Mouse (Mus musculus) neural tube, embryonic 14.5 days (tissue): Measurements from ENCODE around the gene Pbx4. TPM values are rescaled to one million over a fixed set of nuclear protein-coding genes. Genes with fewer than 3 reads are reported as not detected.

ENCODE experiments used
- ATAC-seq: fragments of 200-750 bp; cut with Nextera tagmentation; 2 replicates; pipeline ENCODE4 v1.8.0; 2017; ENCODE audit warnings: low read depth, mild to moderate bottlenecking, moderate TSS enrichment, moderate library complexity
- H3K27ac ChIP-seq: fragments of 300-500 bp; sonication (generic); 2 replicates; pipeline ENCODE4 v1.5.1; 2014; ENCODE audit warnings: low read depth, mild to moderate bottlenecking, control low read depth, low read length, moderate library complexity, mixed read lengths
- H3K27me3 ChIP-seq: fragments of 300-500 bp; sonication (generic); 2 replicates; pipeline ENCODE4 v1.6.1; 2014; ENCODE audit warnings: low read length; ENCODE audit not compliant: control insufficient read depth, insufficient read depth
- H3K36me3 ChIP-seq: fragments of 300-500 bp; sonication (generic); 2 replicates; pipeline ENCODE4 v1.6.1; 2014; ENCODE audit warnings: low read length, mixed read lengths; ENCODE audit not compliant: control insufficient read depth, insufficient read depth
- H3K4me1 ChIP-seq: fragments of 300-500 bp; sonication (generic); 2 replicates; pipeline ENCODE4 v1.6.1; 2014; ENCODE audit warnings: low read length; ENCODE audit not compliant: control insufficient read depth, insufficient read depth
- H3K4me2 ChIP-seq: fragments of 300-500 bp; sonication (generic); 2 replicates; pipeline ENCODE4 v1.6.1; 2014; ENCODE audit warnings: mild to moderate bottlenecking, low read depth, low read length, control low read depth
- H3K4me3 ChIP-seq: fragments of 300-500 bp; sonication (generic); 2 replicates; pipeline ENCODE4 v1.5.1; 2014; ENCODE audit warnings: low read depth, low read length, control low read depth, mixed read lengths
- H3K9ac ChIP-seq: fragments of 300-500 bp; sonication (generic); replicated peaks from 2 replicates; pipeline ENCODE4 v1.6.1; 2014; ENCODE audit warnings: low read depth, mild to moderate bottlenecking, control low read depth, low read length, mixed read lengths
- H3K9me3 ChIP-seq: fragments of 300-500 bp; sonication (generic); 2 replicates; pipeline ENCODE4 v1.6.1; 2016; ENCODE audit warnings: low read length; ENCODE audit not compliant: control insufficient read depth
- WGBS: fragments of 180-500 bp; shearing (Covaris S2); extraction: QIAGEN DNeasy Blood & Tissue Kit; methylation state at CpG from one replicate; pipeline ENCODE4 v1.1.7; 2014; 5-methylcytosine and 5-hydroxymethylcytosine counted together
- polyA plus RNA-seq: library from polyadenylated mRNA; unstranded; fragments of >200 nt; fragmentation: Nextera tagmentation; extraction: Ambion mirVana; gene quantifications from 2 replicates; pipeline ENCODE4 v1.2.1, GENCODE M21; 2014

The Pbx4 gene
- 61.0 and 74.5 TPM in 2 replicates for polyA plus RNA-seq

GRCm38 (mm10) chr8:69832298-69832853, at the start of gene Pbx4:
TSS of gene Pbx4 (plus strand) at chr8:69832491.
- peak within 1 kb of the TSS; percentile 70 for H3K4me3 ChIP-seq
- H3K27me3 ChIP-seq, result no peaks in the 10 kb centered on the region
- H3K36me3 ChIP-seq, result no peaks in the 10 kb centered on the region
- under 1% methylated on average over 37 of the region's 38 CpGs for WGBS
- H3K4me2 ChIP-seq, result peak within 1 kb of the TSS; percentile 75
- peak; percentile 98 for ATAC-seq
- H3K9ac ChIP-seq, result peak within 1 kb of the TSS; percentile 75
- no peaks in the 10 kb centered on the region for H3K4me1 ChIP-seq
- H3K9me3 ChIP-seq, result no peaks in the 10 kb centered on the region
- peak within 1 kb of the TSS; percentile 85 for H3K27ac ChIP-seq

GRCm38 (mm10) chr8:69789105-69789504, 43.2 kb upstream of the Pbx4 start:
- 92% methylated on average over 5 of the region's 5 CpGs for WGBS
- H3K36me3 ChIP-seq, result no peaks in the 10 kb centered on the region; the same call in 1 of the 2 replicates

GRCm38 (mm10) chr8:69789731-69790130, 42.6 kb upstream of the Pbx4 start:
- H3K36me3 ChIP-seq, result no peaks in the 10 kb centered on the region; the same call in 1 of the 2 replicates
- peak overlapping the region; percentile 90; the same call in 1 of the 2 replicates for H3K4me2 ChIP-seq
- ATAC-seq, result no peak
- no peak overlapping the region for H3K27ac ChIP-seq
- H3K9me3 ChIP-seq, result no peaks in the 10 kb centered on the region
- H3K9ac ChIP-seq, result no peak overlapping the region
- H3K4me3 ChIP-seq, result no peak overlapping the region
- H3K4me1 ChIP-seq, result peaks cover 13% of the 10 kb centered on the region
- no peaks in the 10 kb centered on the region for H3K27me3 ChIP-seq
- WGBS, result 81% methylated on average over 5 of the region's 5 CpGs

More at GRCm38 (mm10) chr8:69789105-69789504, 43.2 kb upstream of the Pbx4 start:
- no peaks in the 10 kb centered on the region for H3K27me3 ChIP-seq
- peaks cover 13% of the 10 kb centered on the region for H3K4me1 ChIP-seq
- no peak overlapping the region for H3K4me2 ChIP-seq
- ATAC-seq, result no peak
- no peaks in the 10 kb centered on the region for H3K9me3 ChIP-seq
- no peak overlapping the region for H3K27ac ChIP-seq
- no peak overlapping the region for H3K9ac ChIP-seq
- no peak overlapping the region for H3K4me3 ChIP-seq

- peaks cover 4% of the 10 kb centered on the region; the same call in 1 of the 2 replicates for H3K36me3 ChIP-seq
- peak overlapping the region; percentile 97 for H3K4me3 ChIP-seq
- H3K27me3 ChIP-seq, result no peaks in the 10 kb centered on the region
- peak overlapping the region; percentile 63; the same call in 1 of the 2 replicates for H3K27ac ChIP-seq
- H3K9ac ChIP-seq, result peak overlapping the region; percentile 89
- H3K4me2 ChIP-seq, result peak overlapping the region; percentile 90
- 26% methylated on average over 11 of the region's 11 CpGs for WGBS
- ATAC-seq, result peak; percentile 16; the same call in 1 of the 2 replicates
- H3K4me1 ChIP-seq, result peaks cover 13% of the 10 kb centered on the region
- no peaks in the 10 kb centered on the region for H3K9me3 ChIP-seq
These were observed 41.9 kb upstream of the Pbx4 start for GRCm38 (mm10) chr8:69790364-69790763.

- Histone ChIP-seq H3K36me3 (peaks cover 6% of the 10 kb centered on the region; the same call in 1 of the 2 replicates), H3K4me2 (peak within 1 kb of the TSS; percentile 90), H3K27me3 (no peaks in the 10 kb centered on the region), H3K4me3 (peak within 1 kb of the TSS; percentile 97), H3K9me3 (no peaks in the 10 kb centered on the region), H3K4me1 (peaks cover 13% of the 10 kb centered on the region), H3K27ac (peak within 1 kb of the TSS; percentile 63), H3K9ac (peak within 1 kb of the TSS; percentile 89)
- ATAC-seq, result peak; percentile 96
- WGBS, result under 1% methylated on average over 38 of the region's 38 CpGs
These were observed 41.4 kb upstream of the Pbx4 start, which contains the start of the genes Atp13a1 and Zfp866 for GRCm38 (mm10) chr8:69790773-69791367. TSS of gene Atp13a1 (plus strand) at chr8:69791163. TSS of gene Zfp866 (minus strand) at chr8:69791178.

- ATAC-seq, result peak; percentile 78
- no peaks in the 10 kb centered on the region for H3K27me3 ChIP-seq
- no peaks in the 10 kb centered on the region for H3K9me3 ChIP-seq
- peaks cover 13% of the 10 kb centered on the region for H3K4me1 ChIP-seq
- H3K27ac ChIP-seq, result peak overlapping the region; percentile 63
- H3K4me2 ChIP-seq, result peak overlapping the region; percentile 90
- H3K36me3 ChIP-seq, result peaks cover 12% of the 10 kb centered on the region; the same call in 1 of the 2 replicates
- peak overlapping the region; percentile 89 for H3K9ac ChIP-seq
- under 1% methylated on average over 44 of the region's 48 CpGs for WGBS
- H3K4me3 ChIP-seq, result peak overlapping the region; percentile 97
These were observed 40.7 kb upstream of the Pbx4 start for GRCm38 (mm10) chr8:69791415-69792068.

- no peak for ATAC-seq
- H3K36me3 ChIP-seq, result peaks cover 34% of the 10 kb centered on the region
These were observed 38.6 kb upstream of the Pbx4 start for GRCm38 (mm10) chr8:69793666-69794065.

GRCm38 (mm10) chr8:69794096-69794495, 38.2 kb upstream of the Pbx4 start:
- Histone ChIP-seq H3K4me2 (no peak overlapping the region), H3K27ac (no peak overlapping the region), H3K9ac (no peak overlapping the region), H3K36me3 (peaks cover 38% of the 10 kb centered on the region), H3K4me1 (peaks cover 13% of the 10 kb centered on the region), H3K27me3 (no peaks in the 10 kb centered on the region), H3K4me3 (no peak overlapping the region), H3K9me3 (no peaks in the 10 kb centered on the region)
- WGBS, result 96% methylated on average over 3 of the region's 3 CpGs
- ATAC-seq, result no peak

More at GRCm38 (mm10) chr8:69793666-69794065, 38.6 kb upstream of the Pbx4 start:
- WGBS, result 93% methylated on average over 4 of the region's 4 CpGs
- Histone ChIP-seq H3K9me3 (no peaks in the 10 kb centered on the region), H3K9ac (no peak overlapping the region), H3K27me3 (no peaks in the 10 kb centered on the region), H3K4me1 (peaks cover 13% of the 10 kb centered on the region), H3K4me3 (no peak overlapping the region), H3K4me2 (no peak overlapping the region), H3K27ac (no peak overlapping the region)
